Comparison of ENCODE assay signal across 16 mouse cellular contexts in genomic region chr3:34411915-34412306, GRCm38 (mm10).
DNase-seq lines count a peak whose midpoint lies in the region; ATAC-seq lines count a peak whose summit lies in the region.
"Had no signal": no experiment of that assay in that cellular context is flagged by ENCODE, and none has a peak within 500 bp of the region (broad histone marks: within the 10 kb centered on the region; RNA-seq: fewer than 3 reads in every experiment).

No protein-coding gene starts in this region.

- WGBS in neural tube, embryonic 11.5 days = 72% methylated on average over 3 of the region's 3 CpGs
- WGBS in hindbrain, embryonic 12.5 days = 60% methylated on average over 3 of the region's 3 CpGs
- WGBS in midbrain, embryonic 14.5 days = 61% methylated on average over 3 of the region's 3 CpGs

- H3K4me1 ChIP-seq in neural tube, embryonic 11.5 days (ENCODE audit: control insufficient read depth, insufficient read depth, low read length) = peaks cover 5% of the 10 kb centered on the region; the same call in 1 of the 2 replicates
- H3K4me1 ChIP-seq in hindbrain, embryonic 12.5 days = peaks cover 9% of the 10 kb centered on the region
- H3K4me1 ChIP-seq in midbrain, embryonic 14.5 days (ENCODE audit: control insufficient read depth, insufficient read depth, low read length) = peaks cover 15% of the 10 kb centered on the region
- H3K4me1 ChIP-seq: heart, embryonic 12.5 days; megakaryocyte, embryonic 14.5 days had no signal

- H3K9me3 ChIP-seq in neural tube, embryonic 11.5 days (ENCODE audit: control insufficient read depth, low read length) = no peaks in the 10 kb centered on the region
- no peaks in the 10 kb centered on the region for H3K9me3 ChIP-seq in hindbrain, embryonic 12.5 days (replicated peaks)
- H3K9me3 ChIP-seq in midbrain, embryonic 14.5 days (ENCODE audit: control insufficient read depth, low read length) = no peaks in the 10 kb centered on the region
- H3K9me3 ChIP-seq: heart, embryonic 12.5 days had no signal

- no peaks in the 10 kb centered on the region for H3K36me3 ChIP-seq in neural tube, embryonic 11.5 days (ENCODE audit: control insufficient read depth, insufficient read depth, low read length)
- H3K36me3 ChIP-seq in hindbrain, embryonic 12.5 days = no peaks in the 10 kb centered on the region
- H3K36me3 ChIP-seq in midbrain, embryonic 14.5 days (ENCODE audit: control insufficient read depth, insufficient read depth, low read length) = no peaks in the 10 kb centered on the region
- H3K36me3 ChIP-seq: heart, embryonic 12.5 days had no signal

- H3K4me3 ChIP-seq in neural tube, embryonic 11.5 days (ENCODE audit: low read depth, low read length) = no peak overlapping the region
- H3K4me3 ChIP-seq in hindbrain, embryonic 12.5 days = no peak overlapping the region
- H3K4me3 ChIP-seq in midbrain, embryonic 14.5 days (replicated peaks; ENCODE audit: low read depth, low read length) = no peak overlapping the region
- H3K4me3 ChIP-seq: heart, embryonic 12.5 days; megakaryocyte, embryonic 14.5 days had no signal

- peak; percentile 31; the same call in 1 of the 2 replicates for ATAC-seq in neural tube, embryonic 11.5 days (ENCODE audit: insufficient read depth, low FRiP score, low TSS enrichment)
- peak; percentile 72 for ATAC-seq in hindbrain, embryonic 12.5 days (ENCODE audit: low FRiP score)
- peak; percentile 58; the same call in 1 of the 2 replicates for ATAC-seq in midbrain, embryonic 14.5 days (ENCODE audit: low FRiP score, low TSS enrichment)
- ATAC-seq in activated CD4-positive, CD25-positive, alpha-beta regulatory T cell, adult 4 months = no peak

- H3K9ac ChIP-seq in neural tube, embryonic 11.5 days (ENCODE audit: low read length) = no peak overlapping the region
- no peak overlapping the region for H3K9ac ChIP-seq in hindbrain, embryonic 12.5 days
- H3K9ac ChIP-seq in midbrain, embryonic 14.5 days (replicated peaks; ENCODE audit: low read length) = peak overlapping the region; percentile 3; the same call in 1 of the 2 replicates
- H3K9ac ChIP-seq: heart, embryonic 12.5 days; lung, embryonic 14.5 days had no signal

- DNase-seq in neural tube, embryonic 11.5 days (ENCODE audit: low spot score) = no peak
- no peak for DNase-seq in neural tube, embryonic 10.5 days (ENCODE audit: extremely low spot score, low spot score)
- DNase-seq in midbrain, embryonic 14.5 days = no peak
- DNase-seq in right cerebral cortex, postnatal 10 days (ENCODE audit: low spot score in 2 of 2) = no peak
- no peak for DNase-seq in testis, postnatal 14 days (ENCODE audit: low spot score)
- DNase-seq: adrenal gland, adult 8-10 months; B cell, adult 2 months; cerebellum, adult 9-11 months; gastrocnemius, postnatal 10 days; kidney, adult 2 months; lung, embryonic 14.5 days; spleen, adult 18-20 months had no signal

- no peak overlapping the region for H3K27ac ChIP-seq in neural tube, embryonic 11.5 days (ENCODE audit: low read depth, low read length)
- peak overlapping the region; percentile 64 for H3K27ac ChIP-seq in hindbrain, embryonic 12.5 days
- H3K27ac ChIP-seq in midbrain, embryonic 14.5 days (replicated peaks; ENCODE audit: low read depth, low read length) = peak overlapping the region; percentile 81

- no peak overlapping the region for H3K4me2 ChIP-seq in neural tube, embryonic 11.5 days (ENCODE audit: low read depth)
- no peak overlapping the region for H3K4me2 ChIP-seq in hindbrain, embryonic 12.5 days (replicated peaks)
- H3K4me2 ChIP-seq in midbrain, embryonic 14.5 days (ENCODE audit: low read length) = peak overlapping the region; percentile 27
- H3K4me2 ChIP-seq: heart, embryonic 12.5 days; lung, embryonic 14.5 days had no signal

- no peaks in the 10 kb centered on the region for H3K27me3 ChIP-seq in neural tube, embryonic 11.5 days (ENCODE audit: control insufficient read depth, insufficient read depth, low read length)
- H3K27me3 ChIP-seq in hindbrain, embryonic 12.5 days = no peaks in the 10 kb centered on the region
- H3K27me3 ChIP-seq in midbrain, embryonic 14.5 days (ENCODE audit: control insufficient read depth, insufficient read depth, low read length) = no peaks in the 10 kb centered on the region
- H3K27me3 ChIP-seq: heart, embryonic 12.5 days; megakaryocyte, embryonic 14.5 days had no signal
